Mouse (Mus musculus) lung, postnatal 25 days (tissue): ENCODE data around the gene Lysmd1.
"Not testable (repeated sequence)": the region's sequence is repeated elsewhere in the genome, so short reads cannot be mapped to it uniquely, and the experiment has no call there.

Source experiments
- DNase-seq: peaks from one replicate; pipeline ENCODE4 v3.0.0; 2022; ENCODE audit warnings: low spot score

The Lysmd1 gene

GRCm38 (mm10) chr3:95133680-95134101, at the start of gene Lysmd1, which contains the start of gene Scnm1:
Gene Lysmd1 (plus strand): TSS chr3:95134088.
Gene Scnm1 (minus strand): TSS chr3:95134011.
- peak; percentile 96 for DNase-seq

- no peak for DNase-seq
These were observed 45.8 kb upstream of the Lysmd1 start for GRCm38 (mm10) chr3:95088071-95088470.

GRCm38 (mm10) chr3:95100854-95101253, 33.0 kb upstream of the Lysmd1 start:
- DNase-seq = no peak

DNA sequence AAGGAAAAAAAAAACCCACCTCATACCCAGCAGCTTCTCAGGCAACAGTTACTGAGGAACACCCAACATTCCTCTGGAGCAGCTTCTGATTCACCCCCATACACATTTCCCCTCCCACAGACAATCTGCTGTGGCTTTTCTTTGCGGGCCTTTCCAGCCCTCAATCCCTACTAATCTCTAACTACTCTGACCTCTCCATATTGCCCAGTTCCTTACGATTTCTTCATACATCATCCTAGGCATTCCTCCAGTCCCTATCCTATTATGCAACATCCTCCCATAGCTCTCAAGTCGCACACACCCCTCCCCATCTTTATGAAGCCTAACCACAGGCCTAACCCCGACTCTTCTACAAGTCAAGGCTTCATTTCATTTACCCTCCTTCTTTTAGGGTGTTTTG, 28.8 kb upstream of the Lysmd1 start:
- no peak for DNase-seq

DNA sequence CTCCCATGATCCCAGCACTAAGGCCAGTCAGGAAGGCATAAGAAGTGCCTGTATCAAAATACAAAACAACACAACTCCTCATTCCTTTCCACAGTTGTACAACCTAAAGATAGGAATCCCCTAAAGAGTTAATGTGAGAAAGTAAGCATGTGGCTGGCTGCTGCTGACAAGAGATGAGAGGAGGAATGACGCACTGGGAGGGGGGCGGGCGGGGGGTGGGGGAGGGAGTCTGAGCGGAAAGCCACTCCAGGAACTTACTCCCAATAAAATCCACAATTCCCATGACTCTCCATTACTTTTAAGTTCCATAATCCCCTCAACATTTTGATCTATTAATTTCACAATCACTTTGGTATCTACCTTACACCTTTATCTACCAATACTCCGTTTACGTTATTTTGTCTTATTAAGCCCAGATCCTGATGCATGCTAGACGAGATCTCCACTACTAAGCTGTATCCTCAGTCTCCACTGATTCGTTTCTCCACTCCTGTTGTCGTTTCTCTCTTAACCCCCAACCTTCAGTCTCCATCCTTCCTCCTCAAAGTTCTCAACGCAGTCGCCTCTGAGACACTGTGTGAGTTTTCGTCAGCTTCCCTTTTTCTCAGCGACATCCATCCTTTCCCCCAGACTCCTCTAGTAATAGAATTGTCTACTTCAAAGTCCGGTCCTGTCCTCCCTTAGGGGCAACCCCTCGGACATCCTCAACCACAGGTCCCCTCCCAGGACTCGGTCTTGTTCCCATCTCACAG, 28.1 kb upstream of the Lysmd1 start:
- no peak for DNase-seq

DNA sequence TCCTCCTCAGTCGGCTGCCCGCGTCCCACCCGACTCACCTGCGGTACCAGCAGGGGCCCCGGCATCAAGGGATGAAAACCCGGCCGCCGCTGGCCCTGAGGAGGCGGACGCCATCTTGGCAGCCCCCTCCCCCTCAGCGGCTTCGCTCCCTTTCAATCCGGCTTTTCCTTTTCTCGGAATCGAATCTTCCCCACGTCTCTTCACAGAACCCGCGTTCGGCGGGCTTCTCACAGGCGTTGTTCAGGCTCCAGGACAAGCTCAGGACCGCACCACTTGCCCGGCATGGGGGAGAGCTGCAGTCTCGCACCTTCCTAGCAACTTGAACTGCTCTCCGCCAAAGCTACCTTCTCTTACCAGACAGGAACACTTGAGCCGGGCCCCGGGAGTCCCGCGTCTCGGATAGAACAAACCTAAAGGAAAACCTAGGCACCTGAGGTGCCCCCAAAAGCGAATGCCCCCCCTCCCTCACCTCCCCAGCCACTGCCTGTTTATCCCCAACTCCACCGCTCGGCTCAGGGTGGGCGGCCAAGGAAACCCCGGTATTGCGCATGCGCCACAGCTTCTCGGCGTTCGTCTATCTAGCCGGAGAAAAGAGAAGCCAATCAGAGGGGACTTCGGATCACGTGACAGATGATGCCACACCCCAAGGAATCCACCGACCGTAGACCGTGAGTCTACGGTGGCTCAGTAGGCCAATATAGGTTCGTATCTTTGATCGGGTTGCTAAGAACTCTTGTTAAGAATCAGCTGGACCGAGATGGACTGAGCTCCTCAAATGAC, 27.4 kb upstream of the Lysmd1 start, which contains the start of gene Pip5k1a:
TSS of gene Pip5k1a (minus strand) at position 593 of the 780 bp plus-strand sequence.
- peak; percentile 98 for DNase-seq

DNA sequence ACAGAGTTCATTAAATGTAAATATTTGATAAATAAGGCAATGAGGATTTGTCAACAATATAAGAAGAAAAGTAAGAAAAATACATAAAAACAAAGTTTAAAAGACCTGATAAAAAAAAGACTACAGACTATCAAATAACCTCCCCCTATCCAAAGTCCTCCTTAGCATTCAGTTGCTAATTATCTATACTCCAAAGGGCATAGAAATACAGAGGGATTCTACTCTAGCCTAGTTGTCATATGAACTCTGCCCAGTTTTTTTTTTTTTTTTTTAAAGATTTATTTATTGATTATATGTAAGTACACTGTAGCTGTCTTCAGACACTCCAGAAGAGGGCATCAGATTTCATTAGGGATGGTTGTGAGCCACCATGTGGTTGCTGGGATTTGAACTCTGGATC, 26.6 kb upstream of the Lysmd1 start:
- DNase-seq = not testable (repeated sequence)

GRCm38 (mm10) chr3:95107898-95108297, 26.0 kb upstream of the Lysmd1 start:
- DNase-seq = no peak

GRCm38 (mm10) chr3:95110911-95111726, 22.8 kb upstream of the Lysmd1 start, which contains the start of gene Vps72:
Gene Vps72 (plus strand): TSS chr3:95111022.
- DNase-seq = peak; percentile 93

- no peak for DNase-seq
These were observed 21.1 kb upstream of the Lysmd1 start for GRCm38 (mm10) chr3:95112760-95113159.

- DNase-seq = no peak
These were observed 16.1 kb upstream of the Lysmd1 start for GRCm38 (mm10) chr3:95117751-95118150.

DNA sequence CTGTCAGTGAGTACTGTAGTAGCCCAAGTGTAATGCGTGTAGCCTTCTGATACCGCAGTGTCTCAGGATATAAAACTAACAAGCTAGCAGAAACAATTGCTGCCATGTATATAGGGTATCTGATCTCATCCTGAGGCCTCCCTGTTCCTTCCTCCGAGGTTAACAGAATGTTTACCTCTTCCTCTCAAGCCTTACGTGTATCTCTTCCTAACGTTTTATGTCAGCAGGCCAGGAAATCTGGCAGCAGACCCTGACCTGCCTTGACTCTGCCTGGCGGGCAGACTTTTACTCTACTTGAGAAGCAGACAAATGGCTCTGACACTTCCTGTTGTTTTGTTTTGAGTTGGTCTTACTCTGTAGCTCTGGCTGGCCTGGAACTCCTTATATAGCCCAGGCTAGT, 12.3 kb upstream of the Lysmd1 start:
- DNase-seq = peak; percentile 37

- DNase-seq = no peak
These were observed 9.6 kb upstream of the Lysmd1 start, which contains the start of gene Tmod4 for GRCm38 (mm10) chr3:95124246-95124645. Gene Tmod4 (plus strand): TSS chr3:95124476.

DNA sequence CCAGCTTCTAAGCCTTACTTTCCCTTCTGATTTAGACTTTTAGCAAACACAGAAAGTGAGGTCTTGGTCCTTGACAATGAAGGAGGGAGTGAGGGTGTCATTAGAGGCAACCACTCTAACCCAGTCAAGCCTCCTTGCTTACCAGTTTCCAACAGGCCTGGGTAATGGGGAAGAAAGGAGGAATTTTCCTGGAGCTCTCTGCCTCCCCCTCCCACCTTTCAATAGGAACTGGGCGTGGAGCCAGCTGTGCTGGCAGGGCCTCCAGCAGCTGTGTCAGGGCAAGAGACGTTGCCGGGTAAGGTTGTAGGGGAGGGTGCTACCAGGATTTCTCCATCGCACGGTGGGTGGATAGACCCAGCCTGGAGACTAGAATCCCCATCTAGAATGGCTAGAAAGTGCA, 8.9 kb upstream of the Lysmd1 start:
- peak; percentile 61 for DNase-seq

DNA sequence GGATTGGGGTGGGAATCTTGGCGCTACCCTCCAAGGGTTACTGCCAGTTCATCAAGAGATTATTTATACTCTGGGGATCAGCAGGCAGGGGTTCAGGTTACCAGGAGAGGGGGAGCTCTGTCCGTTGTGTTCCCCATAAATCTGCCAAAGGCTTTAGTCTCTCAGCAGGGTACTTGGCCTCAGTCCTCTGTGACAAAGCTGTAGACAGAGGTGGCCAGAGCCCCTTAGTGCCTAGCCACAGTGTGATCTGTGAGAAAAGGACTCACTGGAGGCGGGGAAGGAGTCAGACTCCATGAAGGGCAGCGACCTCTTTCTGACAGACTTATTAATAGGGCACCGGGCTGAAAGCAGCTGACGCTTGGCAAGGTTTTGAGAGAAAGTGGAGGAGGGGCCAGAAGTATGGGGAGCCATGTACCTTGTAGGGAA, 4.6 kb upstream of the Lysmd1 start:
- DNase-seq = no peak

DNA sequence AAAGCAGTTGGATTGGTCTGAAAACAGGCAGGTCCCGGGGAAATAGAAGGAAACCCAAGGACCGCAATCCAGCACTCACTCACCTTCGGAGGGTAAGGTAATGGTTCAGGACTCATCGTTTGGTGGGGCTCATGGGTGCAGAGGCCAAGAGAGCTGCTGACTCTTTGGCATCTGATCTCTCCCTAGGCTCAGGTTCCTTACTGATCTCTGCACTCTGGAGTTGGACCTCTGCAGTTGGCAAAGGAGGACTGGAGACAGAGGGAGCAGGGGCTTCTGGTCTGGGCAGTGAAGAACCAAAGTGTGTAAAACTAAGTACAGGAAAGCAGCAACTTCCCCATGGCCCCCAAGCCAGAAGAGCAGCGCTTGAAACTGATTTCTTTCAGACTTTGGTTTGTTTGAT, 3.8 kb upstream of the Lysmd1 start:
- DNase-seq = no peak

DNA sequence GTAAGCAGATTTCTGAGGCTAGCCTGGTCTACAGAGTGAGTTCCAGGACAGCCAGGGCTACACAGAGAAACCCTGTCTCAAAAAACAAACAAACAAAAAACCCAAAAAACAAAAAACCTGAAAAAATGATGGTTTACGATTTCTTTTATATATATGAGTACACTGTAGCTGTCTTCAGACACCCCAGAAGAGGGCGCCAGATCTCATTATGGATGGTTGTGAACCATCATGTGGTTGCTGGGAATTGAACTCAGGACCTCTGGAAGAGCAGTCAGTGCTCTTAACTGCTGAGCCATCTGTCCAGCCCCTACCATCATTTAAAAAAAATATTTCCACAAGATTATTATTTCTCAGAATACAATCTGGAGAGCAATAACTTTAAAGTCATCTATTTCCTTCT, 1.5 kb upstream of the Lysmd1 start:
- not testable (repeated sequence) for DNase-seq

DNA sequence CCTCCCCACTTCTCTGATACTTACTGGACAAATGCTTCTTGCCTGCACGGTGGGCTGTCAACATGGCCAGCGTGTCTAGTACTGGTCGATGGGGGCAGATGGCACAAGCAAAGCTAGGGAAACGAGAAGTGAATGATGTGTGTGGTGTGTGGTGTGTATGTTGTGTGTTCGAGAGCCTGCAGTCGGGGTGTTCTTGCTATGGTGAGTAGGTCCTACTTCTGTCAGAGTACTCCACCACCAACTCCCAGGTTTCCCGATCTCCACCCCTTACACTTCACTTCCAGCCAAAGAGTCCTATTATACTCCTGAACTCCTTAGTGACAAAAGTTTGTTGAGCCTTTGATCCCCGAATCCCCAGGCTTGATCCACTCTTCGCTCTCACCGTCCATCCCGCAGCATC, 712 bp upstream of the Lysmd1 start:
- DNase-seq = no peak

GRCm38 (mm10) chr3:95134133-95134532, 245 bp downstream of the Lysmd1 start:
- not testable (repeated sequence) for DNase-seq

DNA sequence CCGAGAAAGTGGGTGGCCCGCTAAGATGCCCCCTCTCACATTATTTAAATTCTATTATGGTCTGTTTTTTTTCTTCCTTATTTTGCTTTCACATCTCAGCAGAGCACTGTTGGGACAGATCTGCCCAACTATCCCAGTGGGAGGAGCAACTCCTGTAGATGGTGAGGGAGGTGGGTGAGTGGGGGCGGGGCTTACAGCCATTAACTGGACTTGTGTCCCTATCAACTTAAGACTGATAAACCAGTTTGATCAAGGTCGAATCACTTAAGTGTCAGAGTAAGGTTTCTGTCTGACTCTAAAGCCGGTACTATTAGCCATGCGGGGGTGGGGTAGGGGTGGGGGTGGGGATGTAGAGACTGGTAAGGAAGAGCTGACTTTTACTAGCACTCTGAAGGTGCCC, 1.1 kb downstream of the Lysmd1 start:
- DNase-seq = peak; percentile 60

- DNase-seq = peak; percentile 21
These were observed 1.7 kb downstream of the Lysmd1 start for GRCm38 (mm10) chr3:95135433-95136052.

- DNase-seq = no peak
These were observed 2.4 kb downstream of the Lysmd1 start for GRCm38 (mm10) chr3:95136336-95136735.
